Mouse (Mus musculus): Measurements from ENCODE around the gene Gm815.

The Gm815 gene

GRCm38 (mm10) chr19:26877180-26877775, 8.4 kb upstream of the Gm815 start:
- DNase-seq (ENCODE audit: low spot score) = no peak

GRCm38 (mm10) chr19:26879856-26880255, 5.8 kb upstream of the Gm815 start:
- no peak for DNase-seq (ENCODE audit: low spot score)

GRCm38 (mm10) chr19:26881866-26882427, 3.7 kb upstream of the Gm815 start:
- no peak for DNase-seq (ENCODE audit: low spot score)

GRCm38 (mm10) chr19:26888171-26888570, 2.5 kb downstream of the Gm815 start:
- no peak for DNase-seq (ENCODE audit: low spot score)

- DNase-seq (ENCODE audit: low spot score) = no peak
Observed at GRCm38 (mm10) chr19:26891306-26891964, 5.8 kb downstream of the Gm815 start.

GRCm38 (mm10) chr19:26892861-26893260, 7.2 kb downstream of the Gm815 start:
- no peak for DNase-seq (ENCODE audit: low spot score)

- DNase-seq (ENCODE audit: low spot score) = no peak
Observed at GRCm38 (mm10) chr19:26902162-26902561, 16.5 kb downstream of the Gm815 start.

- no peak for DNase-seq (ENCODE audit: low spot score)
Observed at GRCm38 (mm10) chr19:26914245-26914644, 28.6 kb downstream of the Gm815 start.

- no peak for DNase-seq (ENCODE audit: low spot score)
Observed at GRCm38 (mm10) chr19:26920816-26921215, 35.1 kb downstream of the Gm815 start.

- no peak for DNase-seq (ENCODE audit: low spot score)
Observed at GRCm38 (mm10) chr19:26930295-26931283, 44.9 kb downstream of the Gm815 start.

GRCm38 (mm10) chr19:26934186-26934585, 48.5 kb downstream of the Gm815 start:
- DNase-seq (ENCODE audit: low spot score) = no peak
